ENCODE assay signal across 9 mouse cellular contexts in genomic region chr8:88266170-88266800, GRCm38 (mm10). TPM values are rescaled to one million over a fixed set of nuclear protein-coding genes. Genes with fewer than 3 reads are reported as not detected.
DNase-seq lines count a peak whose midpoint lies in the region; ATAC-seq lines count a peak whose summit lies in the region.
"Had no signal": no experiment of that assay in that cellular context is flagged by ENCODE, and none has a peak within 500 bp of the region (broad histone marks: within the 10 kb centered on the region; RNA-seq: fewer than 3 reads in every experiment).

No protein-coding gene starts in this region.

- intact Hi-C loops in heart, postnatal 10 days (cut with DNase I) = loop anchor here (2.0 to 5.0 kb wide), 4 partner anchors 41 to 436 kb away; no protein-coding TSS in a partner anchor

- H3K27me3 ChIP-seq in heart, embryonic 12.5 days (replicated peaks) = peaks cover 18% of the 10 kb centered on the region
- H3K27me3 ChIP-seq in embryonic facial prominence, embryonic 10.5 days (replicated peaks; ENCODE audit: low read depth, poor library complexity, severe bottlenecking) = peaks cover 17% of the 10 kb centered on the region

- peak; percentile 70 to 93 for DNase-seq in heart, adult 18-20 months
- peak; percentile 58 for DNase-seq in adrenal gland, adult 8-10 months
- peak; percentile 88 for DNase-seq in embryonic facial prominence, embryonic 10.5 days (ENCODE audit: low spot score)
- DNase-seq in heart, postnatal 10 days = peak; percentile 87 to 93
- peak; percentile 83 to 87 for DNase-seq in left cerebral cortex, adult 18-20 months (ENCODE audit: low spot score in 2 of 2)
- DNase-seq in mesoderm, embryonic 11.5 days (ENCODE audit: low read depth, low spot score) = peak; percentile 81
- peak; percentile 64 to 78 for DNase-seq in spleen, postnatal 14 days (ENCODE audit: low spot score in 2 of 2)

- no peak overlapping the region for H3K9ac ChIP-seq in heart, embryonic 12.5 days
- H3K9ac ChIP-seq: stomach, embryonic 15.5 days had no signal

- no peaks in the 10 kb centered on the region for H3K36me3 ChIP-seq in heart, embryonic 12.5 days
- H3K36me3 ChIP-seq in embryonic facial prominence, embryonic 10.5 days (replicated peaks) = no peaks in the 10 kb centered on the region
- H3K36me3 ChIP-seq: stomach, embryonic 15.5 days had no signal

- peaks cover 37% of the 10 kb centered on the region for H3K4me1 ChIP-seq in heart, embryonic 12.5 days (replicated peaks)
- peaks cover 24% of the 10 kb centered on the region for H3K4me1 ChIP-seq in embryonic facial prominence, embryonic 10.5 days

- WGBS in heart, embryonic 12.5 days = 31% methylated on average over 10 of the region's 10 CpGs
- 54% methylated on average over 10 of the region's 10 CpGs for WGBS in embryonic facial prominence, embryonic 10.5 days

- no peaks in the 10 kb centered on the region for H3K9me3 ChIP-seq in heart, embryonic 12.5 days (replicated peaks)
- no peaks in the 10 kb centered on the region for H3K9me3 ChIP-seq in embryonic facial prominence, embryonic 10.5 days
- H3K9me3 ChIP-seq: stomach, embryonic 15.5 days had no signal

- no peak overlapping the region for H3K4me2 ChIP-seq in heart, embryonic 12.5 days
- H3K4me2 ChIP-seq: stomach, embryonic 15.5 days had no signal

- no peak overlapping the region for H3K4me3 ChIP-seq in heart, embryonic 12.5 days
- H3K4me3 ChIP-seq in embryonic facial prominence, embryonic 10.5 days = no peak overlapping the region
- H3K4me3 ChIP-seq: stomach, embryonic 15.5 days had no signal

- ATAC-seq in heart, embryonic 12.5 days (ENCODE audit: insufficient number of reproducible peaks, low FRiP score) = no peak

- H3K27ac ChIP-seq in heart, embryonic 12.5 days (ENCODE audit: poor library complexity, severe bottlenecking) = no peak overlapping the region
- no peak overlapping the region for H3K27ac ChIP-seq in embryonic facial prominence, embryonic 10.5 days (replicated peaks)
- H3K27ac ChIP-seq: stomach, embryonic 15.5 days had no signal

RNA-seq across cellular contexts. Expression of gene Adcy7, which starts 5.9 kb away (rescaled TPM):
- 1 to 10 TPM; 4.6 to 6.4 TPM for total RNA-seq in heart, adult 18-20 months (2021)
- polyA plus RNA-seq in heart, embryonic 12.5 days (2016; fragmentation: Nextera tagmentation; extraction: Ambion mirVana) = 3.8 and 4.1 TPM in 2 replicates
- total RNA-seq in adrenal gland, adult 8-10 months (2022) = 10 to 100 TPM in 2 of 4 experiments, 1 to 10 TPM in 2; 6.4 to 28.7 (median 14.2) TPM
- polyA plus RNA-seq in embryonic facial prominence, embryonic 10.5 days (2016; fragmentation: Nextera tagmentation; extraction: Ambion mirVana) = 2.4 and 2.6 TPM in 2 replicates
- total RNA-seq in heart, postnatal 10 days (2021) = 10 to 100 TPM in 1 of 2 experiments, 1 to 10 TPM in 1; 8.5 to 10.5 TPM
- 1 to 10 TPM; 3.8 to 4.8 TPM for total RNA-seq in left cerebral cortex, adult 18-20 months (2021)
